Mouse (Mus musculus): ENCODE data around the gene Klk1b9. TPM values are rescaled to one million over a fixed set of nuclear protein-coding genes. Genes with fewer than 3 reads are reported as not detected.

The Klk1b9 gene
- polyA plus RNA-seq, 1 experiment from 2014 or later: not detected

Other genes starting within 250 kb of the Klk1b9 start
- gene Klk12, start 207.2 kb upstream of the Klk1b9 start, polyA plus RNA-seq (2015; fragmentation: Nextera tagmentation; extraction: Ambion mirVana): not detected in 2 replicates
- gene Klk11, start 201.5 kb upstream of the Klk1b9 start, polyA plus RNA-seq (2015; fragmentation: Nextera tagmentation; extraction: Ambion mirVana): 0.41 and 0.75 TPM in 2 replicates
- 4.6 and 6.4 TPM in 2 replicates for gene Klk10, start 195.0 kb upstream of the Klk1b9 start, polyA plus RNA-seq (2015; fragmentation: Nextera tagmentation; extraction: Ambion mirVana)
- gene Klk9, start 184.2 kb upstream of the Klk1b9 start, polyA plus RNA-seq (2015; fragmentation: Nextera tagmentation; extraction: Ambion mirVana): 0.14 and 0.33 TPM in 2 replicates
- gene Klk8, start 178.5 kb upstream of the Klk1b9 start, polyA plus RNA-seq (2015; fragmentation: Nextera tagmentation; extraction: Ambion mirVana): 24.2 TPM in 2 replicates
- not detected in 2 replicates for gene Klk7, start 164.8 kb upstream of the Klk1b9 start, polyA plus RNA-seq (2015; fragmentation: Nextera tagmentation; extraction: Ambion mirVana)
- not detected in 2 replicates for gene Klk6, start 151.6 kb upstream of the Klk1b9 start, polyA plus RNA-seq (2015; fragmentation: Nextera tagmentation; extraction: Ambion mirVana)
- not detected in 2 replicates for gene Klk5, start 134.1 kb upstream of the Klk1b9 start, polyA plus RNA-seq (2015; fragmentation: Nextera tagmentation; extraction: Ambion mirVana)
- not detected in 2 replicates for gene Klk4, start 94.9 kb upstream of the Klk1b9 start, polyA plus RNA-seq (2015; fragmentation: Nextera tagmentation; extraction: Ambion mirVana)
- gene Klk15, start 42.3 kb upstream of the Klk1b9 start, polyA plus RNA-seq (2015; fragmentation: Nextera tagmentation; extraction: Ambion mirVana): not detected in 2 replicates
- not detected in 2 replicates for gene Klk1b8, start 25.4 kb upstream of the Klk1b9 start, polyA plus RNA-seq (2015; fragmentation: Nextera tagmentation; extraction: Ambion mirVana)
- gene Klk1b1, start 9.3 kb upstream of the Klk1b9 start, polyA plus RNA-seq (2015; fragmentation: Nextera tagmentation; extraction: Ambion mirVana): not detected in 2 replicates
- gene Klk1b11, start 19.8 kb downstream of the Klk1b9 start, polyA plus RNA-seq (2015; fragmentation: Nextera tagmentation; extraction: Ambion mirVana): not detected in 2 replicates
- not detected in 2 replicates for gene Klk1b26, start 36.1 kb downstream of the Klk1b9 start, polyA plus RNA-seq (2015; fragmentation: Nextera tagmentation; extraction: Ambion mirVana)
- not detected in 2 replicates for gene Klk1b27, start 76.2 kb downstream of the Klk1b9 start, polyA plus RNA-seq (2015; fragmentation: Nextera tagmentation; extraction: Ambion mirVana)
- gene Klk1b21, start 126.3 kb downstream of the Klk1b9 start, polyA plus RNA-seq (2015; fragmentation: Nextera tagmentation; extraction: Ambion mirVana): not detected in 2 replicates
- gene Klk1b22, start 136.6 kb downstream of the Klk1b9 start, polyA plus RNA-seq (2015; fragmentation: Nextera tagmentation; extraction: Ambion mirVana): not detected in 2 replicates
- not detected in 2 replicates for gene Klk1b16, start 160.7 kb downstream of the Klk1b9 start, polyA plus RNA-seq (2015; fragmentation: Nextera tagmentation; extraction: Ambion mirVana)
- gene Klk1b24, start 212.2 kb downstream of the Klk1b9 start, polyA plus RNA-seq (2015; fragmentation: Nextera tagmentation; extraction: Ambion mirVana): not detected in 2 replicates
- gene Klk1b3, start 222.1 kb downstream of the Klk1b9 start, polyA plus RNA-seq (2015; fragmentation: Nextera tagmentation; extraction: Ambion mirVana): not detected in 2 replicates
- not detected in 2 replicates for gene Klk1b4, start 231.4 kb downstream of the Klk1b9 start, polyA plus RNA-seq (2015; fragmentation: Nextera tagmentation; extraction: Ambion mirVana)
- gene Klk1b5, start 239.9 kb downstream of the Klk1b9 start, polyA plus RNA-seq (2015; fragmentation: Nextera tagmentation; extraction: Ambion mirVana): not detected in 2 replicates
- gene Klk1, start 249.3 kb downstream of the Klk1b9 start, polyA plus RNA-seq (2015; fragmentation: Nextera tagmentation; extraction: Ambion mirVana): not detected in 2 replicates

Data from lung, embryonic 16.5 days (tissue).